Mouse (Mus musculus) mesoderm, embryonic 11.5 days (tissue): ENCODE measurements around the gene Rnf123.

Source experiments
- DNase-seq: peaks from one replicate; pipeline ENCODE4 v3.0.0-alpha.2; 2012; ENCODE audit warnings: low read depth, low spot score

Rnf123 gene

GRCm38 (mm10) chr9:108104766-108105548 is 21.8 kb upstream of the Rnf123 start:
- DNase-seq = peak; percentile 30

DNA sequence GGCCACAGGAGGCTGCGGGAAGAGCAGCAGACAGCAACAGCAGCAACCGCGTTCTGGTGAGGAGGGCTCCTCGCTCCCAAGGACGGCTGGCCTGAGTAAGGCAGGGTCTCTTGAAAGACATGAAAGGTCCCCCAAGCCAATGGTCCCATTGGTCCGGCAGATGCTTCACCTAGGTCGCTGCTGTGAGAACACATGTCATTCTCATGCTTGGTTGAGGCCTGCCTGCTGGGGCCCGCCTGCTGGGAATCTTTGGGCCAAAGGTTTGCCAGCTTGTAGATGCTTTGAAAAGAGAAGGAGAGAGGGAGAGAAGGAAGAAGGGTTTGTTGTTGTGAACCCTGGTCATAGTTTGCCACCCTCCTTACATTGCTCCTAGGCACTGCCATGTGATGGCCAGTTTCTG is 16.5 kb upstream of the Rnf123 start:
- no peak for DNase-seq

GRCm38 (mm10) chr9:108095949-108096712 is 13.0 kb upstream of the Rnf123 start:
- no peak for DNase-seq

- DNase-seq = peak; percentile 86
Observed at GRCm38 (mm10) chr9:108095518-108095917, 12.4 kb upstream of the Rnf123 start.

- no peak for DNase-seq
Observed at GRCm38 (mm10) chr9:108094998-108095411, 11.9 kb upstream of the Rnf123 start.

DNA sequence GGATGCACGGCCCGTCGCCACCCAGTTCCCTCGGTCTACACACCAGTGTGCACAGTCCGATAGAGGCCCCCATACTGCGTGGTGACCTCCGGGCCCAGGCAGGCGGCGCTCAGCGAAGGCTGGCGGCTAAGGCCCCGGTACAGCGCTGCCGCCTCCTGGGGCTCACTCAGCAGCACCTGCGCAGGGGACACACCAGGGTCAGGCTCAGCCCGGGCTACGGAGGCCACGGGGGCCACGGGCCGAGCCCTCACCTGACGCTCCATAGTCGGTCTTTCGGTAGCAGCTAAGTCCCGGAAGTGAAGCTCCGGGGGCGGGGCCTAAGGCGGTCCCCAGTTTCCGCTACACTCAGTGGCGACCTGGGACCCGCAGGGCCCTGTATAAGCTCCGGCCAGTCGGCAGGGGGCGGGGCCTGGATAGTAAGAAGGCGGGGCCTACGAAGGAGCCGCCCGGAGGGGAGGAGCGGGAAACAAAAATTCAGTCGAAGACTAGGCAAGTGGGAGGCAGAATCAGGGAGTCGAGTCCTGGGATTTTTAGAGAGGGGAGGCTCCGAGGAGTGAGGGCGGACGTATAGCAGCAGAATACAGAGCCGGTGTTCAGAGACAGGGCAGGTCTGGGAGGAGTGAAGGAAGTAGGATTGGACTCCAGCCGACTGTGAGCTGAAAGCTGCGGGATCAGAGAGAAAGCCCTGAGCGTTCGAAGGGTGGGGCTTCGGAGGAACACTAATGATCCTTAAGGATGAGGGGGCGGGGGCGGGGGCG is 11.2 kb upstream of the Rnf123 start, which contains the start of gene Apeh:
Apeh (minus strand) TSS at position 423 of the 758 bp plus-strand sequence.
- peak; percentile 95 for DNase-seq

- DNase-seq = no peak
Observed at GRCm38 (mm10) chr9:108093586-108093985, 10.4 kb upstream of the Rnf123 start.

DNA sequence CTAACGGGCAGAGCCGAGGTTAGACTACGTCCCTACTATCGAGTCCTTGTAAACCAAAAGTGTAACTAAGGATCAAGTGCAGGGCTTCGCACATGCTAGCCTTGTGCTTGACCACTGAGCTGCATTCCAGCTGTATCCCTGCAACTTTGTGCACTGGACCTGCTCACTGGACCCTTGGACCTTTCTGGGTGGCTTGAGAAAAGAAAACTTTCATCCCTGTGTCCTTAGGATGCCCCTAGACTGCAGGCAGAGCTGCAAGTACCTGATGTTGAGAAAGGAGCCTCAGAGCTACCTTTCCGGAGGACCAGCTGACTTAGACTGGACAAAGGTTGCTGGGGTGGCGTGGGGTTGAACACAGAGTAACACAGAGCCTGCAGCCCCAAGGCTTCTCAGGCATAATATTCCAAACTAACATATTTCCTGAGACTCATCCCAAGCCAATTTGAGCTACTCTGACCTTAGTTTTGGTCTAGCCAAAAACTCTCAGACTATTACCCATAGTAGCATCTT is 7.5 kb upstream of the Rnf123 start:
- DNase-seq = no peak

GRCm38 (mm10) chr9:108085261-108085660 is 2.1 kb upstream of the Rnf123 start:
- no peak for DNase-seq

GRCm38 (mm10) chr9:108083561-108083960 is 415 bp upstream of the Rnf123 start:
- no peak for DNase-seq

- DNase-seq = no peak
Observed at GRCm38 (mm10) chr9:108082549-108082948, 597 bp downstream of the Rnf123 start.

- no peak for DNase-seq
Observed at GRCm38 (mm10) chr9:108080168-108080567, 3.0 kb downstream of the Rnf123 start, which contains the start of gene Mst1. Gene Mst1 (plus strand): TSS chr9:108080436.

DNA sequence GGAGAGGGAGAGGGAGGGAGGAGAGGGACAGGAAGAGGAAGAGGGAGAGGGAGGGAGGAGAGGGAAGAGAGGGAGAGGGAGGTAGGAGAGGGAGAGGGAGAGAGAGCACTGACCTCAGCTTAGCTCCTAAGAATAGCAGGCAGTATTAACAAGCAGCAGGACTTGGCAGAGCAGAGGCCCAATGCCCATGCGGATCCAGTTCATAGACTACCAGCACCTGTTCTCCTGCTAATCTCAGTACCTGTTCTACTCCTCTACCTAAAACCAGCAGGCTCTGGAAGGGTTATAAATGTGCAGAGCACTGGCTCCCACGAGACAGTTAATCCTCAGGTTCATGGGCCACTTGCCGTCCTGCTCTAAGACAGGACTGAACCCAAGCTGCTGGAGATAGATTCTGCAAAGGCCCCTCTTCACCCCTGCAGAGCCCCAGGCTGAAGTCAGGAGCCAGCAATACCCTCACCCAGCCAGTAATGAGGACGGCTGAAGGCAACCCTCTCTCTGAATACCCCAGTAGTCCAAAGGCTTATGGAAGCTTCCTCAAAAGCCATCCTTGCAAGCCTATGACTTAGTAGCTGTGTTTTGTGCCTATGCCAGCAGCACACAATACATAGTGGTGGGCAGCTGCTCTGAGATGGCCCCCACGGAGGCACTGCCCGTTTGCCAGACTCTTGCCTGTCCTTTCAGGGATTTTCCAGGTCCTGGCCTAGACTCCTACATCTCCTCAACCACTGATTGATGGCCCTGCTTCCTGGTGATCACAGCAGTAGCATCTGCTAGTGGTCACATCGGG is 9.8 kb downstream of the Rnf123 start:
- DNase-seq = no peak

DNA sequence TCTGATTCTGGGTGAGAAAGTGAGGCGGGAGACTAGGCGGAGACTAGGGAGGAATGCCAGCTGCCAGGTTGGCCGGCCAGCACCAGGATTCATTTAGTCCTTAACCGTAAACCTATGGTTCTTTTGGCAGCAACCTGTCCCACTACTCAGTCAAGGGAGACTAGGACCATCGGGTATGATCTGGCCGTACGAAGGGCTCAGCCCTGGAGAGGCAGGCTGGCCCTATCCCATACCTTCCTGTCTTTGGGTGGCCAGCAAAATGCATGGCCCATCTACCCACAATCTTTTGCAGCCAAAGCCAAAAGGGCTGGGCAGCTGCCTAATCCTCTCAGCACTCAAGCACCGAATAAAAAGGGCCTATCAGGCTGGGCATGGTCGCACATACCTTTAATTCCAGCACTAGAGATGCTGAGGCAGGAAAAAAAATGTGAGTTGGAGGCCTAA is 10.6 kb downstream of the Rnf123 start:
- DNase-seq = no peak

DNA sequence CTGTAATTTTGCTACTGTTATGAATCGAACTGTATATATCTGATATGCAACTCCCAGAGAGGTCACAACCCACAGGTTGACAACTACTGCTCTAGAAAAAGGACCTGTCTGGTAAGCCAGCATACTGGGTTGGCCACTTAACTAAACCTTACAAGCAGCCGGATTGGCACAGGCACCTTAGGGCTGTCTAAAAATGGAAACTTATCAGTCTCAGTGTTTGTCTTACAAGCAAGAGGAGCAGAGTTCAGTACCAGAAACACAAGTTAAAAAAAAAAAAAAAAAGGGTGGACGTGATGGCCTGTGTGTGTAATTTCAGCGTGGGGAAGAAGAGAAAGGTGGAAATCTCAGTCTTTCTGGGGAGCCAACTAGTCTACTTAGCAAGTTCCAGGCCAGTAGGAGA is 11.3 kb downstream of the Rnf123 start:
- no peak for DNase-seq

DNA sequence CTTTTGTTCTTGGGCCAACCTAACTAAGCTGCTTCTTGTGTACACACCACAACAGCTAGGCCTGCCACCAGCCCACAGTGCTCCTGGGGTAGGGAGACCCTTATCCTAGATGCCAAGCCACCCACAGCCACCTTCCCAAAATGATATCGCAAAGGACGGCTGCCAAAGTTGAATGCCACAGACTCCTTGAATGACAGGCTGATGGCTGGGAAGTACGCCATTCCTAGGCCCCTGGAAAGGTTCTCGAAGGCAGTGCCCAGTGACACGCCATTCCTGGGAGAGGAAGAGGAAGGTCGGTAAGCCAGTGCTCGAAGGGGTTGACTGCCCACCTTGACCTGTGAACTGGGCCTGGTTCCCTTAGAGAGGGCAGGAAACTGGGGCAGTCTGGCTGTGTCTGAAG is 13.6 kb downstream of the Rnf123 start:
- no peak for DNase-seq

DNA sequence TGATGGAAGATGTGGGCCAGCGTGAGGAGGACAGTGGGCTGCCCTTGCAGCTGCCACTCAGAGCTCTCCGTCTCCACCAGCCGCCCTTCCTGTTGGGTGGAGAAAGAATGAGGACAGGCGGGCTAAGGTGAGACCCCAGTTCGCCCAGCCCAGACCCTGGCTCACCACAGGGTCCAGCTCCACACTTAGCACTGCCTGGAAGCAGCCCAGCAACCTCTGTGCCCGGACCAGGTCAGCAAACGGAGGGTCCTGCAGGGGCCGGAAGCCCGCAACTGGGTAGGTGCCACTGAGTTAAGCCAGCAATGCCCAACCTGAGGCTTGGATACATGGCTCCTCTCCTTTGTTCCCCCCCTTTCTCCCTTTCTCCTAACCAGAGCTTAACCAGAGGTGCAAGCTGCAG is 14.1 kb downstream of the Rnf123 start:
- DNase-seq = no peak

DNA sequence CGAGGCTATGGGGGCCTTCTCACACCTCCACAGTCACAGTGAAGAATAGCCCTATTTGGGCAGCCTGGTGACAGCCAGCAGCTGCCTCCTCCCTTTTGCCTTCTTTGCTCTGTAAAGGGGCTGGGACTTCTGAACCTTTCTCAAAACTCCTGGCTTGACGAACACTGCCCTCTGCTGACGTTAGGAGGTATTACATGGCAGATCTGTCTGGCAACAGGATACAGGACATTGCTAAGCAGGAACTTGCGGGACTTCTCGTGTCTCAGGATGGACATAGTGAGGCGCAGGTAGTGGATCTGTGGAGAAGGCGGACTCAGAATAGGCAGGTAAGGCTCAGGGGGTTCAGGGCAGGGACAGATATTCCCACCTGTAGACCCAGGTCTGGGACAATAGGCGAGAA is 15.2 kb downstream of the Rnf123 start:
- DNase-seq = peak; percentile 91

DNA sequence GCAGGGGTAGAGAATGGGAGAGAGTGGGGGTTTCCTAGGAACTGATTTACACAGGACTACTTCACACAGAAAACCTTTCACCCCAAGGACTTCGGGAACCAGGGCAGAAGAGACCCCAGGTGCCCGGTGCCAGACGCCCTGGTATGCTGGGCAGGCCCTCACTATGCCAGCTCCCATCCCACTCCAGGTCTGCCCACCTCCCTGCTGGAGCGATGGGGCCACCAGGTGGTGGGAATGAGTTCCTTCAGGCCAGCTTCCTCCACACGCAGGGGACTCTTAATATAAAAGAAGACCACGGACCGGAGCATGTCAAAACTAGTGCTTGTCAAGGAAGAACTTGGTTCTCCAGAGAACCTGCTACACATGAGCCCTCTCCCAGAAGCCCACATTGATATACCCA is 15.9 kb downstream of the Rnf123 start:
- no peak for DNase-seq

- DNase-seq = peak; percentile 53
Observed at GRCm38 (mm10) chr9:108065491-108066011, 17.6 kb downstream of the Rnf123 start.

- no peak for DNase-seq
Observed at GRCm38 (mm10) chr9:108063361-108063760, 19.8 kb downstream of the Rnf123 start.
